Mouse (Mus musculus) bone marrow, adult 2 months (tissue): ENCODE results near the gene Fcf1. TPM values are rescaled to one million over a fixed set of nuclear protein-coding genes. Genes with fewer than 3 reads are reported as not detected.

Source experiments
- H3K27ac ChIP-seq: fragments of 200-500 bp; 2 replicates; pipeline ENCODE4 v1.5.1; 2012; ENCODE audit warnings: low read depth, mild to moderate bottlenecking, control low read depth, inconsistent platforms, low read length; ENCODE audit not compliant: control insufficient read depth, poor library complexity, insufficient read depth
- H3K4me1 ChIP-seq: fragments of 200-500 bp; 2 replicates; pipeline ENCODE4 v1.6.1; 2011; ENCODE audit warnings: low read length; ENCODE audit not compliant: control insufficient read depth, insufficient read depth
- H3K4me3 ChIP-seq: fragments of 200-500 bp; replicated peaks from 2 replicates; pipeline ENCODE3; 2011; ENCODE audit warnings: mild to moderate bottlenecking, low read depth, low read length, control low read depth; ENCODE audit not compliant: control insufficient read depth
- CTCF ChIP-seq: fragments of 200-500 bp; IDR thresholded peaks from 2 replicates; pipeline ENCODE4 v1.5.1; 2011; ENCODE audit warnings: low read length, control low read depth; ENCODE audit not compliant: control insufficient read depth, insufficient read depth
- POLR2A ChIP-seq: fragments of 200-500 bp; IDR thresholded peaks from 2 replicates; pipeline ENCODE4 v1.6.1; 2011; ENCODE audit warnings: low read depth, mild to moderate bottlenecking, control low read depth, low read length, borderline replicate concordance; ENCODE audit not compliant: control insufficient read depth
- WGBS: fragments of 180-500 bp; shearing (Covaris S2); methylation state at CpG from one replicate; pipeline ENCODE4 v1.1.7; 2018; 5-methylcytosine and 5-hydroxymethylcytosine counted together
- polyA plus RNA-seq: library from polyadenylated mRNA; stranded (reverse); fragments of >200 nt; gene quantifications from 2 replicates; pipeline ENCODE4 v1.2.4, GENCODE M21; 2011; ENCODE audit warnings: low replicate concordance; ENCODE audit not compliant: missing spikeins, insufficient read depth, insufficient read length

Fcf1 gene
- polyA plus RNA-seq, 1 experiment = 122 TPM

DNA sequence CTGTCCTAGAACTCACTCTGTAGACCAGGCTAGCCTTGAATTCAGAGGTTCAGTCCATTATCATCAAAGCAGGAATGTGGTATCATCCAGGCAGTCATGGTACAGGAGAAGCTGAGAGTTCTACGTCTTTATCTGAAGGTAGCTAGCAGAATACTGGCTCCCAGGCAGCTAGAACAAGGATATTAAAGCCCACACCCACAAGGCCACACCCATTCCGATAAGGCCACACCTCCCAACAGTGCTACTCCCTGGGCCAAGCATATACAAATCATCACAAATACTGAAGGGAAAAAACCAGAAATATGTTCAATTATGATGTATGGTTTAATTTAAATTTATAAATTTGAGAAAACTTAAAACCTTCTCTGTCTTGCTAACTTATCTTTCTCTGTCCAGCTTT, 41.5 kb downstream of the Fcf1 start:
- WGBS = 77% methylated on average over 2 of the region's 2 CpGs
- no peak overlapping the region for H3K4me3 ChIP-seq
- TF ChIP-seq CTCF (no peak), POLR2A (no peak)
- no peaks in the 10 kb centered on the region for H3K4me1 ChIP-seq
- H3K27ac ChIP-seq = no peak overlapping the region

DNA sequence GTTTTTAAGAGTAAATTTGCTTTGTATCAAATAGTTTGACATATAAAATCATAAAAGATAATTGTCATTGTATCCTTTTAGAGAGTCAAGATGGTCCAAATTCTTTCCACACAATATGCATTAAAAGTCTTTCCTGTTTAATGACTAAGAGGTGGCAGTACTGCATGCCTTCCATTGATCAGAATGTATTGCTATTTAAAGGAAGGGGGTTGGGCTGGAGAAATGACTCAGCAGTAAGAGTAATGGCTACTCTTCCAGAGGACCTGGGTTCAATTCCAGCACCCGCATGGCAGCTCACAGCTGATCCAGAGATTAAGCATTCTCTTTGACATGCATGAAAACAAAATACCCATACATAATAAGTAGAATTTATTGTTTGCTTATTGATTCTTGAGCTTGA, 51.4 kb downstream of the Fcf1 start:
- 98% methylated on average over 1 of the region's 1 CpGs for WGBS
- Histone ChIP-seq H3K4me3 (no peak overlapping the region), H3K27ac (no peak overlapping the region), H3K4me1 (no peaks in the 10 kb centered on the region)
- no peak for TF ChIP-seq POLR2A
- no peak for TF ChIP-seq CTCF

DNA sequence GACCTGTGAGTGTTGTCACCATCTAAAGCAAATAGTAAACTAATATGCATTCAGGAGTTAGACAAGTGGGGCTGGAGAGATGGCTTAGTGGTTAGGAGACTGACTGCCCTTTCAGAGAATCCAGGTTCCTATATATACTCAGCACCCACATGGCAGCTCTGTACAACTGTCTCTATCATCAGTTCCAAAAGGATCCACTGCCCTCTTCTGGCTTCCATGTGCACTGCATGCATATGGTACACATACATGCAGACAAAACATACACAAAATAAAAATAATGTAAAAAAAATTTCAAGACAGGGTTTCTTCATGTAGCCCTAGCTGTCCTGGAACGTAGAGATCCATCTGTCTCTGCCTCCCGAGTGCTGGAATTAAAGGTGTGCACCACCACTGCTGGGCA, 62.0 kb downstream of the Fcf1 start:
- Histone ChIP-seq H3K4me1 (no peaks in the 10 kb centered on the region), H3K4me3 (no peak overlapping the region), H3K27ac (no peak overlapping the region)
- TF ChIP-seq POLR2A (no peak), CTCF (no peak)
- 90% methylated on average over 2 of the region's 2 CpGs for WGBS

Other genes with a start within 250 kb of the Fcf1 start
- gene Npc2, start 197.7 kb upstream of the Fcf1 start, polyA plus RNA-seq = 33.6 and 72.2 TPM in 2 replicates
- 83.4 and 90.0 TPM in 2 replicates for gene Isca2, start 197.6 kb upstream of the Fcf1 start, polyA plus RNA-seq
- 2.7 and 6.9 TPM in 2 replicates for gene Ltbp2, start 94.4 kb upstream of the Fcf1 start, polyA plus RNA-seq
- 16.9 and 28.6 TPM in 2 replicates for gene Arel1, start within 50 bp of the Fcf1 start, polyA plus RNA-seq
- 15.0 and 36.2 TPM in 2 replicates for gene Ylpm1, start 25.4 kb downstream of the Fcf1 start, polyA plus RNA-seq
- 2.2 and 2.9 TPM in 2 replicates for gene Prox2, start 139.9 kb downstream of the Fcf1 start, polyA plus RNA-seq
- 87.0 and 102 TPM in 2 replicates for gene Dlst, start 139.9 kb downstream of the Fcf1 start, polyA plus RNA-seq
- gene Rps6kl1, start 180.4 kb downstream of the Fcf1 start, polyA plus RNA-seq = 0.63 TPM in 1 of 2 replicates, not detected in the other
- 1.6 TPM in 1 of 2 replicates, not detected in the other for gene Pgf, start 206.9 kb downstream of the Fcf1 start, polyA plus RNA-seq
- 17.0 and 32.9 TPM in 2 replicates for gene Eif2b2, start 248.6 kb downstream of the Fcf1 start, polyA plus RNA-seq